Mouse (Mus musculus) heart, embryonic 15.5 days (tissue): ENCODE data around the gene Crb3. TPM values are rescaled to one million over a fixed set of nuclear protein-coding genes. Genes with fewer than 3 reads are reported as not detected.
A peak's percentile ranks its signal among the peaks of the same experiment; 100 is the strongest.

Experiments used
- ATAC-seq: fragments of 200-750 bp; cut with Nextera tagmentation; replicated peaks from 2 replicates; pipeline ENCODE4 v1.8.0; 2017; ENCODE audit warnings: low read depth, moderate TSS enrichment; ENCODE audit not compliant: insufficient number of reproducible peaks, insufficient read depth, low FRiP score
- H3K27ac ChIP-seq: fragments of 300-500 bp; sonication (generic); 2 replicates; pipeline ENCODE4 v1.5.1; 2015; ENCODE audit warnings: mild to moderate bottlenecking, inconsistent platforms
- H3K27me3 ChIP-seq: fragments of 300-500 bp; sonication (generic); 2 replicates; pipeline ENCODE4 v1.6.1; 2015; ENCODE audit warnings: inconsistent platforms
- H3K36me3 ChIP-seq: fragments of 300-500 bp; sonication (generic); 2 replicates; pipeline ENCODE4 v1.6.1; 2015; ENCODE audit warnings: mild to moderate bottlenecking, inconsistent platforms
- H3K4me1 ChIP-seq: fragments of 300-500 bp; sonication (generic); replicated peaks from 2 replicates; pipeline ENCODE4 v1.6.1; 2015; ENCODE audit warnings: inconsistent platforms
- H3K4me2 ChIP-seq: fragments of 300-500 bp; sonication (generic); 2 replicates; pipeline ENCODE4 v1.6.1; 2015; ENCODE audit warnings: inconsistent platforms, mild to moderate bottlenecking, moderate library complexity
- H3K4me3 ChIP-seq: fragments of 300-500 bp; sonication (generic); 2 replicates; pipeline ENCODE4 v1.5.1; 2015; ENCODE audit warnings: mild to moderate bottlenecking, inconsistent platforms
- H3K9ac ChIP-seq: fragments of 300-500 bp; sonication (generic); 2 replicates; pipeline ENCODE4 v1.6.1; 2015; ENCODE audit warnings: mild to moderate bottlenecking, inconsistent platforms
- H3K9me3 ChIP-seq: fragments of 300-500 bp; sonication (generic); replicated peaks from 2 replicates; pipeline ENCODE4 v1.6.1; 2016; ENCODE audit warnings: inconsistent platforms
- WGBS: fragments of 180-500 bp; shearing (Covaris S2); methylation state at CpG from one replicate; pipeline ENCODE4 v1.1.7; 2015; ENCODE audit warnings: mixed read lengths; 5-methylcytosine and 5-hydroxymethylcytosine counted together
- polyA plus RNA-seq: library from polyadenylated mRNA; unstranded; fragments of >200 nt; fragmentation: Nextera tagmentation; extraction: Ambion mirVana; gene quantifications from 2 replicates; pipeline ENCODE4 v1.2.1, GENCODE M21; 2015

The Crb3 gene
- polyA plus RNA-seq, 1 experiment from 2014 or later: 0.92 TPM

GRCm38 (mm10) chr17:57087049-57087832 lies 28.3 kb downstream of the Crb3 start, which contains the start of gene Tubb4a:
TSS of gene Tubb4a (minus strand) at chr17:57087782.
- Histone ChIP-seq H3K36me3 (no peaks in the 10 kb centered on the region), H3K27me3 (peaks cover 29% of the 10 kb centered on the region), H3K4me1 (peaks cover 8% of the 10 kb centered on the region), H3K27ac (no peak within 1 kb of the TSS), H3K9ac (peak within 1 kb of the TSS; percentile 32; the same call in 1 of the 2 replicates), H3K4me2 (peak within 1 kb of the TSS; percentile 63), H3K9me3 (no peaks in the 10 kb centered on the region), H3K4me3 (peak within 1 kb of the TSS; percentile 42)
- WGBS: 2% methylated on average over 31 of the region's 31 CpGs
- peak; percentile 58; the same call in 1 of the 2 replicates for ATAC-seq

DNA sequence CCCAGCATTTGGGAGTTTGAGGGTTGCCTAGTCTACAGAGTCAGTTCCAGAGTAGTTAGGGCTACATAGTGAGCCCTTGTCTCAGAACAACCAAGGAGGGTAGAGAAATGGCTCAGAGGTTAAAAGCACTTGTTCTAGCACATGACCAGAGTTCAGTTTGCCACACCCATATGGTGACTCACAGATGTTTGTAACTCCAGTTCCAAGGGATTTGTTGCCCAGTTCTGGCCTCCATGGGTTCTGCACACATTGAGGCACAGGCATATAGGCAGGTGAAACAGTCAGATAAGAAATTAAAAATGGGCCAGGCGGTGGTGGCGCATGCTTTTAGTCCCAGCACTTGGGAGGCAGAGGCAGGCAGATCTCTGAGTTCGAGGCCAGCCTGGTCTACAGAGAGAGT lies 35.3 kb downstream of the Crb3 start:
- H3K27me3 ChIP-seq: peaks cover 18% of the 10 kb centered on the region
- no peak for ATAC-seq
- no peak overlapping the region for H3K4me2 ChIP-seq
- H3K27ac ChIP-seq: no peak overlapping the region
- no peaks in the 10 kb centered on the region for H3K36me3 ChIP-seq
- no peaks in the 10 kb centered on the region for H3K9me3 ChIP-seq
- no peak overlapping the region for H3K4me3 ChIP-seq
- peaks cover 7% of the 10 kb centered on the region for H3K4me1 ChIP-seq
- 90% methylated on average over 3 of the region's 3 CpGs for WGBS
- no peak overlapping the region for H3K9ac ChIP-seq

GRCm38 (mm10) chr17:57095855-57096622 lies 37.1 kb downstream of the Crb3 start:
- no peaks in the 10 kb centered on the region for H3K36me3 ChIP-seq
- ATAC-seq: peak; percentile 75
- 3% methylated on average over 18 of the region's 19 CpGs for WGBS

GRCm38 (mm10) chr17:57096623-57096920 lies 37.7 kb downstream of the Crb3 start:
- peaks cover 10% of the 10 kb centered on the region for H3K27me3 ChIP-seq
- under 1% methylated on average over 11 of the region's 11 CpGs for WGBS
- no peaks in the 10 kb centered on the region for H3K36me3 ChIP-seq
- peak overlapping the region; percentile 57 for H3K4me2 ChIP-seq
- peaks cover 7% of the 10 kb centered on the region for H3K4me1 ChIP-seq
- peak overlapping the region; percentile 32 for H3K4me3 ChIP-seq
- no peaks in the 10 kb centered on the region for H3K9me3 ChIP-seq
- H3K27ac ChIP-seq: no peak overlapping the region
- no peak overlapping the region for H3K9ac ChIP-seq
- ATAC-seq: peak; percentile 83

More at GRCm38 (mm10) chr17:57095855-57096622, 37.1 kb downstream of the Crb3 start:
- Histone ChIP-seq H3K4me1 (peaks cover 7% of the 10 kb centered on the region), H3K9ac (no peak overlapping the region), H3K27me3 (peaks cover 10% of the 10 kb centered on the region), H3K4me2 (peak overlapping the region; percentile 57), H3K4me3 (peak overlapping the region; percentile 32), H3K9me3 (no peaks in the 10 kb centered on the region), H3K27ac (no peak overlapping the region)

- Histone ChIP-seq H3K9me3 (no peaks in the 10 kb centered on the region), H3K27ac (no peak overlapping the region), H3K4me1 (peaks cover 7% of the 10 kb centered on the region), H3K4me2 (no peak overlapping the region), H3K9ac (no peak overlapping the region), H3K27me3 (peaks cover 10% of the 10 kb centered on the region), H3K4me3 (no peak overlapping the region), H3K36me3 (no peaks in the 10 kb centered on the region)
- ATAC-seq: no peak
- WGBS: 65% methylated on average over 5 of the region's 5 CpGs
Observed at GRCm38 (mm10) chr17:57098321-57098720, 39.4 kb downstream of the Crb3 start.

GRCm38 (mm10) chr17:57099629-57100325 lies 40.9 kb downstream of the Crb3 start:
- Histone ChIP-seq H3K27me3 (peaks cover 8% of the 10 kb centered on the region), H3K27ac (no peak overlapping the region), H3K36me3 (no peaks in the 10 kb centered on the region), H3K4me1 (peaks cover 13% of the 10 kb centered on the region), H3K4me2 (no peak overlapping the region), H3K4me3 (no peak overlapping the region), H3K9ac (no peak overlapping the region), H3K9me3 (no peaks in the 10 kb centered on the region)
- WGBS: 8% methylated on average over 10 of the region's 10 CpGs
- ATAC-seq: no peak

DNA sequence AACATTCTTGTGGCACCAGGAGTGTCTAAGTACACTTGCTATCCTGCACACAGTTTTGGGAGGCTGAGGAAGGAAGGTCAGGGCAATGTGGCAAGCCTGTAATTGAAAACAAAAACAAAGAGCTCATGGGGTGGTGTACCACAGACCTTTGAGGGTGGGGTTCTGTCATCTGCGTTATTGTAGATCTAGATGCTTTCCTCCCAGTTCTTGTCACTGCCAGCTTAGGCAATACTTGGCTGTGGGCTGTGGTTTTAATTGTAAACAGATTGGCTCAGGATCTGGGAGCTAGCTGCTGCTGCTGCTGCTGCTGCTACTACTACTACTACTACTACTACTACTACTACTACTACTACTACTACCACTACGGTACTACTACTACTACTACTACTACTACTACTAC lies 43.4 kb downstream of the Crb3 start:
- Histone ChIP-seq H3K4me3 (no peak overlapping the region), H3K36me3 (no peaks in the 10 kb centered on the region), H3K4me1 (peaks cover 16% of the 10 kb centered on the region), H3K9ac (no peak overlapping the region), H3K27ac (no peak overlapping the region), H3K27me3 (no peaks in the 10 kb centered on the region), H3K9me3 (no peaks in the 10 kb centered on the region), H3K4me2 (no peak overlapping the region)
- no peak for ATAC-seq
- 83% methylated on average over 2 of the region's 2 CpGs for WGBS

- ATAC-seq: no peak
- Histone ChIP-seq H3K4me3 (peak overlapping the region; percentile 68), H3K36me3 (no peaks in the 10 kb centered on the region), H3K27me3 (no peaks in the 10 kb centered on the region), H3K4me2 (peak overlapping the region; percentile 95), H3K9me3 (no peaks in the 10 kb centered on the region), H3K27ac (no peak overlapping the region), H3K4me1 (peaks cover 16% of the 10 kb centered on the region), H3K9ac (no peak overlapping the region)
- WGBS: 35% methylated on average over 4 of the region's 4 CpGs
Observed at GRCm38 (mm10) chr17:57104496-57104895, 45.6 kb downstream of the Crb3 start.

DNA sequence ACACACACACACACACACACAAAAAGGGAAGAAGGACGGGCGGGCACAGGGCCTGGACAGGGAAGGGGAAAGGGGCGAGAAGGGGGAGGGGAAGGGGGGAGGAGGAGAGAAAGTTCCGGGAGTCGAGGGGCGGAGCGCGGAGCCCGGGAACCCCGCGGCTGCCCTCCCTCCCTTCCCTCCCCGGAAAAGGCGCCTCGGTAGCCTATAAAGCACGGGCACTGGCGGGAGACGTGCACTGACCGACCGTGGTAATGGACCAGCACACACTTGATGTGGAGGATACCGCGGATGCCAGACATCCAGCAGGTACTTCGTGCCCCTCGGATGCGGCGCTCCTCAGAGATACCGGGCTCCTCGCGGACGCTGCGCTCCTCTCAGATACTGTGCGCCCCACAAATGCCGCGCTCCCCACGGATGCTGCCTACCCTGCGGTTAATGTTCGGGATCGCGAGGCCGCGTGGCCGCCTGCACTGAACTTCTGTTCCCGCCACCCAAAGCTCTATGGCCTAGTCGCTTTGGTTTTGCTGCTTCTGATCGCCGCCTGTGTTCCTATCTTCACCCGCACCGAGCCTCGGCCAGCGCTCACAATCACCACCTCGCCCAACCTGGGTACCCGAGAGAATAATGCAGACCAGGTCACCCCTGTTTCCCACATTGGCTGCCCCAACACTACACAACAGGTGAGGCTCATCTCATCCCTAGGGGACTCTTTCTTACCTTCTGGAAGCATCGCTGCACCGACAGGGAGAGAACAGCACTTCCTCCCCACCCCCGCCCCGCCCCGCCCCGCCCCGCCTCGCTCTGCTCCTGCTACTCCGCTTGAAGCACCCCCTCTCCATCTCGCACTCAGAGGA lies 46.5 kb downstream of the Crb3 start, which contains the start of gene Tnfsf9:
Gene Tnfsf9, plus strand, starts transcription at position 145 of the 854 bp plus-strand sequence.
- Histone ChIP-seq H3K4me1 (peaks cover 16% of the 10 kb centered on the region), H3K9ac (peak within 1 kb of the TSS; percentile 63), H3K36me3 (no peaks in the 10 kb centered on the region), H3K27me3 (no peaks in the 10 kb centered on the region), H3K4me3 (peak within 1 kb of the TSS; percentile 68), H3K4me2 (peak within 1 kb of the TSS; percentile 95), H3K27ac (peak within 1 kb of the TSS; percentile 26; the same call in 1 of the 2 replicates), H3K9me3 (no peaks in the 10 kb centered on the region)
- ATAC-seq: peak; percentile 69
- under 1% methylated on average over 59 of the region's 61 CpGs for WGBS

DNA sequence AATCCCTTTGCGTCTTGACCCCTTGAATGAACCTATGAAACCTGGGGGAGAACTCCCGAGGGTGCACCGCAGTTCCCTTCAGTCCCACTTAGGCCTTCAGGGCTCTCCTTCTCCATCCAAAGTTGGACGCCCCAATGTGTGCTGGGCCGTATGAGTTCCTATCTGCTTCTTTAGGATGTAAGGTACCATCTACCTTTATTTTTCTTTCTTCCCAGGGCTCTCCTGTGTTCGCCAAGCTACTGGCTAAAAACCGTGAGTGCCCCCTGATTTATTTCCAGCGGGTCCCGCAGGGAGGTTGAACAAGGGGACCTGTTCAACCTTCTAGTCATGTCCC lies 47.1 kb downstream of the Crb3 start:
- no peak overlapping the region for H3K27ac ChIP-seq
- H3K27me3 ChIP-seq: no peaks in the 10 kb centered on the region
- no peaks in the 10 kb centered on the region for H3K9me3 ChIP-seq
- peak overlapping the region; percentile 95 for H3K4me2 ChIP-seq
- WGBS: 20% methylated on average over 9 of the region's 9 CpGs
- H3K36me3 ChIP-seq: no peaks in the 10 kb centered on the region
- ATAC-seq: no peak
- no peak overlapping the region for H3K9ac ChIP-seq
- H3K4me3 ChIP-seq: peak overlapping the region; percentile 68
- H3K4me1 ChIP-seq: peaks cover 16% of the 10 kb centered on the region
